ENCODE assay signal across 11 mouse cellular contexts in genomic region chr17:9227872-9228575, GRCm38 (mm10).
DNase-seq lines count a peak whose midpoint lies in the region; ATAC-seq lines count a peak whose summit lies in the region.
"Had no signal": no experiment of that assay in that cellular context is flagged by ENCODE, and none has a peak within 500 bp of the region (broad histone marks: within the 10 kb centered on the region; RNA-seq: fewer than 3 reads in every experiment).

No protein-coding gene starts in this region.

- ATAC-seq in neural tube, embryonic 15.5 days (ENCODE audit: low FRiP score) = no peak
- ATAC-seq in inflammation-experienced regulatory T-cells, adult 6 months = no peak
- ATAC-seq: activated CD4-positive, CD25-positive, alpha-beta regulatory T cell, adult 4 months had no signal

- no peak overlapping the region for H3K9ac ChIP-seq in neural tube, embryonic 15.5 days (replicated peaks)

- no peak overlapping the region for H3K4me2 ChIP-seq in neural tube, embryonic 15.5 days

- WGBS in neural tube, embryonic 15.5 days = 64% methylated on average over 10 of the region's 10 CpGs

- H3K9me3 ChIP-seq in neural tube, embryonic 15.5 days (replicated peaks) = no peaks in the 10 kb centered on the region

- intact Hi-C loops in heart, postnatal 14 days (cut with DNase I) = no loop called here

- H3K27me3 ChIP-seq in neural tube, embryonic 15.5 days (replicated peaks) = no peaks in the 10 kb centered on the region

- H3K4me3 ChIP-seq in neural tube, embryonic 15.5 days (replicated peaks) = no peak overlapping the region

- DNase-seq in cerebellum, postnatal 14 days = peak; percentile 25 to 44
- no peak for DNase-seq in cerebellum, adult 11-12 months
- DNase-seq in neural tube, embryonic 10.5 days (ENCODE audit: extremely low spot score, low spot score) = peak; percentile 19
- DNase-seq in heart, postnatal 14 days = peak; percentile 30 to 39
- DNase-seq in T-cell, adult 2 months (ENCODE audit: low spot score) = no peak
- DNase-seq in cerebellum, postnatal 36 days = no peak
- DNase-seq: kidney, adult 2 months had no signal

- peaks cover 4% of the 10 kb centered on the region; the same call in 1 of the 2 replicates for H3K4me1 ChIP-seq in neural tube, embryonic 15.5 days

- no peaks in the 10 kb centered on the region for H3K36me3 ChIP-seq in neural tube, embryonic 15.5 days

- no peak overlapping the region for H3K27ac ChIP-seq in neural tube, embryonic 15.5 days (replicated peaks)
- H3K27ac ChIP-seq: macrophage had no signal

Comparison
In these comparisons a context has a peak if more than half of its experiments do, and no peak if none do; other contexts are left out.
1. DNase-seq: peak in cerebellum, postnatal 14 days (2 of 2), neural tube, embryonic 10.5 days (single experiment) and heart, postnatal 14 days (2 of 2); none in cerebellum, adult 11-12 months (single experiment), T-cell, adult 2 months (single experiment) and cerebellum, postnatal 36 days (0 of 2).